Mouse (Mus musculus) MEL (cell line): Measurements from ENCODE around the gene Adal. TPM values are rescaled to one million over a fixed set of nuclear protein-coding genes. Genes with fewer than 3 reads are reported as not detected.

ENCODE experiments used
- DNase-seq: peaks from one replicate; pipeline ENCODE4 v3.0.0; 2011; ENCODE audit warnings: low read depth, low spot score
- H3K27ac ChIP-seq: 2 replicates; pipeline ENCODE4 v1.5.1; 2012; ENCODE audit warnings: low read depth, mild to moderate bottlenecking, control low read depth, low read length, moderate library complexity; ENCODE audit not compliant: control insufficient read depth
- H3K27me3 ChIP-seq, 2 experiments: fragments of 150-350 bp in 1 of 2; sonication (generic) in 1 of 2; 2 replicates each; pipeline ENCODE4 v1.6.1; 2012; ENCODE audit warnings: low read length in 2 of 2, mild to moderate bottlenecking in 2 of 2, improper control_type of control experiment in 1 of 2, moderate library complexity in 1 of 2; ENCODE audit not compliant: insufficient read depth in 2 of 2, control insufficient read depth in 1 of 2
- H3K36me3 ChIP-seq, 2 experiments: 2 replicates each; pipeline ENCODE4 v1.6.1; 2012 to 2014; ENCODE audit warnings: low read length in 2 of 2, improper control_type of control experiment in 1 of 2, inconsistent platforms in 1 of 2, mild to moderate bottlenecking in 1 of 2; ENCODE audit not compliant: insufficient read depth in 2 of 2, control insufficient read depth in 1 of 2
- H3K4me1 ChIP-seq, 2 experiments: fragments of 150-350 bp in 1 of 2; sonication (generic) in 1 of 2; 2 replicates each; pipeline ENCODE4 v1.6.1; 2012; ENCODE audit warnings: low read length in 2 of 2, improper control_type of control experiment in 1 of 2, mild to moderate bottlenecking in 1 of 2; ENCODE audit not compliant: insufficient read depth in 2 of 2, control insufficient read depth in 1 of 2
- H3K4me3 ChIP-seq, 2 experiments: fragments of 150-350 bp in 1 of 2; sonication (generic) in 1 of 2; 2 replicates each; pipeline ENCODE4 v1.5.1; 2012; ENCODE audit warnings: low read depth in 2 of 2, low read length in 2 of 2, mild to moderate bottlenecking in 2 of 2, moderate library complexity in 2 of 2, control low read depth in 1 of 2, improper control_type of control experiment in 1 of 2; ENCODE audit not compliant: control insufficient read depth in 1 of 2, insufficient read depth in 1 of 2
- H3K79me2 ChIP-seq: 2 replicates; pipeline ENCODE4 v1.6.1; 2012; ENCODE audit warnings: mild to moderate bottlenecking, low read length, moderate library complexity; ENCODE audit not compliant: control insufficient read depth, poor library complexity, insufficient read depth
- H3K9ac ChIP-seq: 2 replicates; pipeline ENCODE4 v1.6.1; 2012; ENCODE audit warnings: low read depth, mild to moderate bottlenecking, control low read depth, low read length, moderate library complexity; ENCODE audit not compliant: control insufficient read depth, poor library complexity, severe bottlenecking
- H3K9me3 ChIP-seq: fragments of 150-350 bp; sonication (generic); replicated peaks from 2 replicates; pipeline ENCODE4 v1.6.1; 2012; ENCODE audit warnings: mild to moderate bottlenecking, low read length, improper control_type of control experiment, moderate library complexity; ENCODE audit not compliant: insufficient read depth
- CTCF ChIP-seq, 3 experiments: IDR thresholded peaks in 2 of 3; conservative IDR thresholded peaks in 1 of 3; 2 replicates each; pipeline ENCODE4 v1.5.1; 2011 to 2012; ENCODE audit warnings: low read length in 3 of 3, low read depth in 2 of 3, mild to moderate bottlenecking in 2 of 3, improper control_type of control experiment in 1 of 3, inconsistent platforms in 1 of 3, mixed read lengths in 1 of 3, moderate library complexity in 1 of 3; ENCODE audit not compliant: control insufficient read depth in 1 of 3, insufficient read depth in 1 of 3, poor library complexity in 1 of 3, severe bottlenecking in 1 of 3
- ELF1 ChIP-seq: IDR thresholded peaks from 2 replicates; pipeline ENCODE4 v1.6.1; 2014; ENCODE audit warnings: low read depth, mild to moderate bottlenecking, inconsistent platforms, low read length, improper control_type of control experiment, moderate library complexity
- ETS1 ChIP-seq: IDR thresholded peaks from 2 replicates; pipeline ENCODE4 v1.6.1; 2012; ENCODE audit warnings: low read depth, mild to moderate bottlenecking, inconsistent platforms, low read length, improper control_type of control experiment, moderate library complexity
- HCFC1 ChIP-seq: IDR thresholded peaks from 2 replicates; pipeline ENCODE4 v1.6.1; 2012; ENCODE audit warnings: low read depth, mild to moderate bottlenecking, inconsistent platforms, low read length, improper control_type of control experiment, moderate library complexity
- JUND ChIP-seq: IDR thresholded peaks from 2 replicates; pipeline ENCODE4 v1.6.1; 2011; ENCODE audit warnings: low read depth, mild to moderate bottlenecking, improper control_type of control experiment, low read length
- MAX ChIP-seq: IDR thresholded peaks from 2 replicates; pipeline ENCODE4 v1.6.1; 2011; ENCODE audit warnings: low read length, improper control_type of control experiment
- MAZ ChIP-seq: IDR thresholded peaks from 2 replicates; pipeline ENCODE4 v1.6.1; 2012; ENCODE audit warnings: low read depth, mild to moderate bottlenecking, inconsistent platforms, low read length, improper control_type of control experiment
- MEF2A ChIP-seq: IDR thresholded peaks from 2 replicates; pipeline ENCODE4 v1.6.1; 2014; ENCODE audit warnings: low read depth, mild to moderate bottlenecking, inconsistent platforms, low read length, improper control_type of control experiment; ENCODE audit not compliant: poor library complexity, insufficient replicate concordance, severe bottlenecking; ENCODE audit errors: extremely low read depth
- MYB ChIP-seq: IDR thresholded peaks from 2 replicates; pipeline ENCODE4 v1.6.1; 2011; ENCODE audit warnings: mild to moderate bottlenecking, low read depth, low read length, improper control_type of control experiment
- MYC ChIP-seq: IDR thresholded peaks from 2 replicates; pipeline ENCODE4 v1.6.1; 2011; ENCODE audit warnings: low read depth, mild to moderate bottlenecking, low read length, improper control_type of control experiment, moderate library complexity
- NRF1 ChIP-seq: IDR thresholded peaks from 2 replicates; pipeline ENCODE4 v1.6.1; 2014; ENCODE audit warnings: low read depth, mild to moderate bottlenecking, inconsistent platforms, low read length, improper control_type of control experiment, moderate library complexity; ENCODE audit not compliant: poor library complexity, insufficient read depth, severe bottlenecking
- POLR2AphosphoS2 ChIP-seq: IDR thresholded peaks from 2 replicates; pipeline ENCODE4 v1.6.1; 2011; ENCODE audit warnings: low read length, improper control_type of control experiment
- POLR2AphosphoS5 ChIP-seq: IDR thresholded peaks from 2 replicates; pipeline ENCODE4 v1.6.1; 2012; ENCODE audit warnings: low read depth, borderline replicate concordance, mild to moderate bottlenecking, inconsistent platforms, low read length, moderate library complexity, mixed read lengths
- RAD21 ChIP-seq: IDR thresholded peaks from 2 replicates; pipeline ENCODE4 v1.6.1; 2011; ENCODE audit warnings: mild to moderate bottlenecking, low read depth, low read length, improper control_type of control experiment
- SIN3A ChIP-seq: IDR thresholded peaks from 2 replicates; pipeline ENCODE4 v1.6.1; 2012; ENCODE audit warnings: low read length, improper control_type of control experiment, inconsistent platforms
- SMC3 ChIP-seq: IDR thresholded peaks from 2 replicates; pipeline ENCODE4 v1.6.1; 2011; ENCODE audit warnings: low read depth, low read length, improper control_type of control experiment
- TAL1 ChIP-seq: IDR thresholded peaks from 2 replicates; pipeline ENCODE4 v1.6.1; 2012; ENCODE audit warnings: mild to moderate bottlenecking, inconsistent platforms, low read length, moderate library complexity, mixed read lengths
- UBTF ChIP-seq: IDR thresholded peaks from 2 replicates; pipeline ENCODE4 v1.6.1; 2012; ENCODE audit warnings: low read depth, mild to moderate bottlenecking, inconsistent platforms, low read length, improper control_type of control experiment, moderate library complexity, borderline replicate concordance; ENCODE audit not compliant: insufficient read depth
- USF1 ChIP-seq: IDR thresholded peaks from 2 replicates; pipeline ENCODE4 v1.6.1; 2014; ENCODE audit warnings: low read depth, mild to moderate bottlenecking, inconsistent platforms, low read length, improper control_type of control experiment, moderate library complexity
- ZC3H11A ChIP-seq: IDR thresholded peaks from 2 replicates; pipeline ENCODE4 v1.6.1; 2012; ENCODE audit warnings: low read depth, mild to moderate bottlenecking, inconsistent platforms, low read length, improper control_type of control experiment
- ZKSCAN1 ChIP-seq: IDR thresholded peaks from 2 replicates; pipeline ENCODE4 v1.6.1; 2012; ENCODE audit warnings: low read depth, mild to moderate bottlenecking, inconsistent platforms, low read length, improper control_type of control experiment, moderate library complexity
- ZMIZ1 ChIP-seq: IDR thresholded peaks from 2 replicates; pipeline ENCODE4 v1.6.1; 2012; ENCODE audit warnings: low read depth, mild to moderate bottlenecking, inconsistent platforms, low read length, improper control_type of control experiment, moderate library complexity
- ZNF384 ChIP-seq: IDR thresholded peaks from 2 replicates; pipeline ENCODE4 v1.6.1; 2012; ENCODE audit warnings: low read depth, mild to moderate bottlenecking, inconsistent platforms, low read length, improper control_type of control experiment
- polyA plus RNA-seq, 2 experiments: library from polyadenylated mRNA; stranded (reverse) in 1 of 2; unstranded in 1 of 2; fragments of >175 nt in 1 of 2; fragments of >200 nt in 1 of 2; gene quantifications; 2 replicates each; pipeline versions ENCODE4 v1.2.1 to v1.2.4; 2012; ENCODE audit warnings: low replicate concordance in 2 of 2, low read depth in 1 of 2; ENCODE audit not compliant: insufficient read length in 2 of 2, insufficient read depth in 1 of 2, missing spikeins in 1 of 2
- total RNA-seq: library from RNA; depleted of rRNA; stranded (reverse); fragments of 300-350 nt; gene quantifications from 2 replicates; pipeline ENCODE4 v1.2.3, GENCODE M21; 2012

Gene Adal
- total and polyA plus RNA-seq, 3 experiments, result 10.8 to 101 (median 12.1) TPM

DNA sequence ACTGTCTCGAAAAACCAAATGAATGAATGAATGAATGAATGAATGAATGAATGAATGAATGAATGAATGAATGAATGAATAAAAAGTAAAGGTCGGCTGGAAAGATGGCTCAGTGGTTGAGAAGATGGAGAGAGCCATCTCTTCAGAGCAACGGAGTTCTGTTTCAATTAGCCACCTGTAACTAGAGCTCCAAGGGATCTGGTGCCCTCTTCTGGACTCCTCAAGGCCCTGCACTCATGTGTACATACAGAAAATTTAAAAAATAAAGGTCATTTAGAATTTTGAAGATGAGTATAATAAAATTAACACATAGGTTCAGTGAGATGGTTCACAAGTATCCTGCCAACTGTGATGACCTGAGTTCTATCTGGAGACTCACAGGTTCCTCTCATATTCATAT, 12.9 kb downstream of the Adal start:
- TF ChIP-seq ZC3H11A (0 out of 2 replicates have a peak, but pooled peaks have one; percentile 23), SMC3 (peak; percentile 41; the same call in 1 of the 2 replicates), UBTF (no peak), ZMIZ1 (no peak), RAD21 (peak; percentile 47), CTCF (IDR thresholded peaks at IDR 0.05 in 2 of 3, conservative IDR thresholded peaks at IDR 0.05 in 1 of 3; ENCODE audit: control insufficient read depth in 1 of 3, insufficient read depth in 1 of 3, low read depth in 2 of 3, low read length in 3 of 3, poor library complexity in 1 of 3, severe bottlenecking in 1 of 3) (peak; percentile 47 to 56 (median 56))
- H3K79me2 ChIP-seq, result no peaks in the 10 kb centered on the region
- H3K9me3 ChIP-seq, result no peaks in the 10 kb centered on the region
- H3K27me3 ChIP-seq, result no peaks in the 10 kb centered on the region
- no peak overlapping the region for H3K4me3 ChIP-seq
- H3K4me1 ChIP-seq, result no peaks in the 10 kb centered on the region
- H3K36me3 ChIP-seq, result peaks cover 0 to 14% of the 10 kb centered on the region in 2 experiments; a peak in 2 of 4 replicates
- no peak overlapping the region for H3K9ac ChIP-seq
- H3K27ac ChIP-seq, result no peak overlapping the region
- peak; percentile 57 for DNase-seq

DNA sequence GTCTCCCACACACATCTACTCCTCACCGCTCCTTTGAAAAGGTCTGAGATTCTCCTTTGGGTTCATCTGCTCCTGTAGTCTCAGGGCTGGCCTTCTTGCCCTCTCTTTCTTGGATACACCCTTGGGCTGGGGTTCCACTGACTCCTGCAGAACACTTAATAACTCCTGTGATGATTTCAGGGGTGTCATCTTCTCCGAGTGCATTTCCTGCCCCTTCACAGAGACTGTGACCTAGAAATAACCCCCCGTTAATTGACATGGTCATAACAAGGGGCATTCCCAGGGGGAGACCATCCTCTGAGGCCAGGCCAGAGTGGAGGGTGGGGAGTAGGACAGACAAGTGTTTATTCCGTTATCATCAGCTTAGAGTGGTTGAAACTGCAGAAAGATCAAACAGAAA, 28.9 kb downstream of the Adal start:
- Histone ChIP-seq H3K9me3 (no peaks in the 10 kb centered on the region), H3K36me3 (peaks cover 3 to 13% of the 10 kb centered on the region in 2 experiments; a peak in 3 of 4 replicates), H3K9ac (peak overlapping the region; percentile 29; the same call in 1 of the 2 replicates), H3K27ac (no peak overlapping the region), H3K4me1 (peaks cover 0 to 10% of the 10 kb centered on the region in 2 experiments; a peak in 3 of 4 replicates), H3K27me3 (no peaks in the 10 kb centered on the region), H3K4me3 (peak overlapping the region; percentile 95 to 99), H3K79me2 (peaks cover 29% of the 10 kb centered on the region)
- DNase-seq, result no peak
- TF ChIP-seq MAZ (no peak), NRF1 (no peak), ETS1 (no peak), RAD21 (no peak), MYC (no peak), SIN3A (no peak), MYB (no peak)

DNA sequence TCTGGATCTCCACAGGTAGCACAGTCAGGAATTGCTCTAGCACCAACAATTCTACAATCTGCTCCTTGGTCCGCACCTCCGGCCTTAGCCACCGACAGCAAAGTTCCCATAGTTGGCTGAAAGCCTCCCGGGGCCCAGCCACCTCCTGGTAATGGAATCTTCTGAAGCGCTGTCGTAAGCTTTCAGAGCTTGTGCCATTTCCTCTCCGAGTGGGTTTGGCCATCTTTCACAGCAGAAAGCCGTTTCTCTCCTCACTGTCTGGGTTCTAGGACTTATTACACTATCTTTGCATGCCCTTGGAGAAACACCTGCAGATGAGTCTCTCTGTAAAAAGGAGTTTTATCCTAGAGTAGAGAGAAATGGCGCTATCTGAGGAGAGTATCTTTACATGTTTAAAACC, 29.7 kb downstream of the Adal start:
- H3K79me2 ChIP-seq, result peaks cover 29% of the 10 kb centered on the region
- peak; percentile 53 for DNase-seq
- H3K27ac ChIP-seq, result peak overlapping the region; percentile 9; the same call in 1 of the 2 replicates
- no peaks in the 10 kb centered on the region for H3K27me3 ChIP-seq
- H3K4me3 ChIP-seq, result peak overlapping the region; percentile 95 to 99
- H3K9me3 ChIP-seq, result no peaks in the 10 kb centered on the region
- H3K4me1 ChIP-seq, result peaks cover 0 to 10% of the 10 kb centered on the region in 2 experiments; a peak in 3 of 4 replicates
- TF ChIP-seq POLR2AphosphoS5 (no peak), MEF2A (no peak), UBTF (no peak), ZNF384 (no peak), POLR2AphosphoS2 (no peak), TAL1 (no peak), ELF1 (no peak), ZKSCAN1 (no peak), JUND (no peak), RAD21 (no peak), NRF1 (no peak), CTCF (IDR thresholded peaks at IDR 0.05 in 2 of 3, conservative IDR thresholded peaks at IDR 0.05 in 1 of 3; ENCODE audit: control insufficient read depth in 1 of 3, insufficient read depth in 1 of 3, low read depth in 2 of 3, low read length in 3 of 3, poor library complexity in 1 of 3, severe bottlenecking in 1 of 3) (no peak), MAX (no peak), SMC3 (no peak), SIN3A (no peak), ZC3H11A (no peak), USF1 (no peak), HCFC1 (no peak)
- H3K36me3 ChIP-seq, result peaks cover 3 to 13% of the 10 kb centered on the region in 2 experiments; a peak in 3 of 4 replicates
- H3K9ac ChIP-seq, result peak overlapping the region; percentile 88
